Mouse (Mus musculus) forebrain, postnatal 0 days (tissue): ENCODE results near the gene Syne2. TPM values are rescaled to one million over a fixed set of nuclear protein-coding genes. Genes with fewer than 3 reads are reported as not detected.

ENCODE experiments used
- ATAC-seq: fragments of 200-750 bp; cut with Nextera tagmentation; 2 replicates; pipeline ENCODE4 v1.8.0; 2017; ENCODE audit warnings: mild to moderate bottlenecking, moderate library complexity
- DNase-seq: peaks from one replicate; pipeline ENCODE4 v3.0.0-alpha.2; 2015
- H3K27ac ChIP-seq: fragments of 300-500 bp; sonication (generic); 2 replicates; pipeline ENCODE4 v1.5.1; 2014; ENCODE audit warnings: low read depth, mild to moderate bottlenecking, antibody characterized with exemption, low read length, moderate library complexity, mixed read lengths
- H3K27me3 ChIP-seq: fragments of 300-500 bp; sonication (generic); 2 replicates; pipeline ENCODE4 v1.6.1; 2014; ENCODE audit warnings: mild to moderate bottlenecking, low read length, mixed read lengths; ENCODE audit not compliant: insufficient read depth
- H3K36me3 ChIP-seq: fragments of 300-500 bp; sonication (generic); 2 replicates; pipeline ENCODE4 v1.6.1; 2014; ENCODE audit warnings: mild to moderate bottlenecking, moderate library complexity; ENCODE audit not compliant: insufficient read depth
- H3K4me1 ChIP-seq: fragments of 300-500 bp; sonication (generic); 2 replicates; pipeline ENCODE4 v1.6.1; 2014; ENCODE audit warnings: antibody characterized with exemption; ENCODE audit not compliant: insufficient read depth
- H3K4me2 ChIP-seq: fragments of 300-500 bp; sonication (generic); 2 replicates; pipeline ENCODE4 v1.6.1; 2014; ENCODE audit warnings: low read depth, mild to moderate bottlenecking, moderate library complexity
- H3K4me3 ChIP-seq: fragments of 300-500 bp; sonication (generic); 2 replicates; pipeline ENCODE4 v1.5.1; 2014; ENCODE audit warnings: low read depth, low read length, mixed read lengths
- H3K9ac ChIP-seq: fragments of 300-500 bp; sonication (generic); 2 replicates; pipeline ENCODE4 v1.6.1; 2014; ENCODE audit warnings: mild to moderate bottlenecking
- H3K9me3 ChIP-seq: fragments of 300-500 bp; sonication (generic); 2 replicates; pipeline ENCODE4 v1.6.1; 2016; ENCODE audit warnings: low read length
- CTCF ChIP-seq: sonication (generic); IDR thresholded peaks from 2 replicates; pipeline ENCODE4 v1.5.1; 2016; ENCODE audit warnings: antibody characterized with exemption, control low read depth, low read depth
- WGBS: fragments of 180-500 bp; shearing (Covaris S2); extraction: QIAGEN DNeasy Blood & Tissue Kit; methylation state at CpG from one replicate; pipeline ENCODE4 v1.1.7; 2014; 5-methylcytosine and 5-hydroxymethylcytosine counted together
- polyA plus RNA-seq: library from polyadenylated mRNA; unstranded; fragments of >200 nt; fragmentation: Nextera tagmentation; extraction: Ambion mirVana; gene quantifications from 2 replicates; pipeline ENCODE4 v1.2.1, GENCODE M21; 2015
- total RNA-seq: library from RNA; depleted of rRNA; stranded (reverse); fragments of >200 nt; gene quantifications from 2 replicates; pipeline ENCODE4 v1.2.3, GENCODE M21; 2014

The Syne2 gene
- total and polyA plus RNA-seq, 2 experiments from 2014 or later: 27.0 to 63.5 TPM

- 0 out of 2 replicates have a peak, but pooled peaks cover 4% of the 10 kb centered on the region for H3K4me1 ChIP-seq
- DNase-seq (no peak), ATAC-seq (no peak)
- H3K4me3 ChIP-seq: no peak overlapping the region
- WGBS: 52% methylated on average over 6 of the region's 6 CpGs
- H3K9me3 ChIP-seq: no peaks in the 10 kb centered on the region
- H3K4me2 ChIP-seq: no peak overlapping the region
- H3K27me3 ChIP-seq: no peaks in the 10 kb centered on the region
- no peaks in the 10 kb centered on the region for H3K36me3 ChIP-seq
- TF ChIP-seq CTCF: no peak
- H3K27ac ChIP-seq: no peak overlapping the region
- no peak overlapping the region for H3K9ac ChIP-seq
Observed at GRCm38 (mm10) chr12:75852384-75852783, 34.5 kb downstream of the Syne2 start.

DNA sequence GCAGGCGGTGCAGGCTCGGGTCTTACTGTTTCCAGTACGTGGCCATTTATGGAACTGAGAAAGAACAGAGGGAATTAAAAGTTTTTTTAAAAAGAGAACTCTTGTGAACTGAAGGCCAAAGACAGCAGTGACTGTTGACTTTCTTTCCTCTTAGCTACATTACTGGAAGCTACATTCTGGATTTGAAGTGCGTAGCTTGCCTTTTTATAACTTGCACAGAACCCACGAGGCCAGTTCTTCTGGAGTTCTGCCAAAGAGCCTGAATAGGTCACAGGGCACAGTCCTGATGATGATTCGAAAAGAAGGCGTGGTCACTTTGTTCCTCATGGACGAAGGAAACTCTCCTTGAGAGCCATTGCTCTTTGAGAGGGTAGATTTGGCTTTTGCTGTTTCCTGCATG, 35.6 kb downstream of the Syne2 start:
- TF ChIP-seq CTCF: no peak
- DNase-seq (no peak), ATAC-seq (no peak)
- 55% methylated on average over 8 of the region's 8 CpGs for WGBS
- no peak overlapping the region for H3K9ac ChIP-seq
- H3K27ac ChIP-seq: no peak overlapping the region
- no peaks in the 10 kb centered on the region for H3K36me3 ChIP-seq
- H3K9me3 ChIP-seq: no peaks in the 10 kb centered on the region
- H3K4me1 ChIP-seq: 0 out of 2 replicates have a peak, but pooled peaks cover 4% of the 10 kb centered on the region
- no peaks in the 10 kb centered on the region for H3K27me3 ChIP-seq
- H3K4me3 ChIP-seq: no peak overlapping the region
- no peak overlapping the region; the same call in 1 of the 2 replicates for H3K4me2 ChIP-seq

DNA sequence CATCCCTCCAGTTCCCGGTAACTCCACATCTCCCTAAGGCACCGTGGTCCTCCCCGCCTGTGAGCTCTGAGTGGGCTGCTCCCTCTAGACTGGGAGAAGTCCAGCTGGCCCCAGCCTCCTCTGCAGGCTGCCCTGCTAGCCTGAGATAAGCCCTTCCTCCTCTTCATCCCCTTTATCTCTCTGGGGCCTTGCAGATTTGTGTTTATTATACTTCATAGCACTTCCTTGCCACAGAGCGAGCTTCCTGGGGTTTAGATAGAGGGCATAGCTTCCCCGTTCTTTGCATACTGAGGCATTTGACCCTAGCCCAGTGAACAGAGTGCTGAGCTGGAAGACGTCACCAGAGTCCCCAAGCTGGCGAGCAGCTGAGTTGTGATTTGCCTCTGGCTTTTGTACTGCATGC, 37.1 kb downstream of the Syne2 start:
- ATAC-seq: no peak
- H3K9me3 ChIP-seq: no peaks in the 10 kb centered on the region
- no peaks in the 10 kb centered on the region for H3K36me3 ChIP-seq
- no peak overlapping the region for H3K4me3 ChIP-seq
- TF ChIP-seq CTCF: no peak
- no peak for DNase-seq
- WGBS: 56% methylated on average over 7 of the region's 7 CpGs
- H3K27ac ChIP-seq: no peak overlapping the region
- no peak overlapping the region for H3K4me2 ChIP-seq
- H3K4me1 ChIP-seq: 0 out of 2 replicates have a peak, but pooled peaks cover 4% of the 10 kb centered on the region
- no peaks in the 10 kb centered on the region for H3K27me3 ChIP-seq
- no peak overlapping the region for H3K9ac ChIP-seq

DNA sequence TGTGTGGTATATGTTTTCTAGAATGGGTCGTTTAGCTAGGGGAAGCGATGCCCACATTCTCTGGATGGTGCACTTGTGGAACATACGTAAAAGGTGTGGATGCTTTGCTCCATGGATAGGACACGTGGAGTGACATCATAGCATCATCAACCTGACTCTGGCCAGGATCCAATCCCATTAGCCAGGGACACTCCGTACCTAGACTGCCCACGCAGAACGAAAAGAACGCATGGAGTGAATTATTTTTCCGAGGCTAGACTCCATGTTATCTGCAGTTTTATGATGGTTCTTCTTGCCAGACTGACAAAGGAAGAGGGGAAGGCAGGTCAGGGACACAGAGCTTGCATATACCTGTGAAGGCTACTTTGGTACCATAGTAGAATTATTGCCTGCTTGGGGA, 37.7 kb downstream of the Syne2 start:
- Histone ChIP-seq H3K4me2 (no peak overlapping the region), H3K4me1 (0 out of 2 replicates have a peak, but pooled peaks cover 4% of the 10 kb centered on the region), H3K27ac (no peak overlapping the region), H3K36me3 (no peaks in the 10 kb centered on the region), H3K9me3 (no peaks in the 10 kb centered on the region), H3K9ac (no peak overlapping the region), H3K4me3 (no peak overlapping the region), H3K27me3 (no peaks in the 10 kb centered on the region)
- DNase-seq (no peak), ATAC-seq (no peak)
- WGBS: 88% methylated on average over 9 of the region's 9 CpGs
- TF ChIP-seq CTCF: no peak

- 66% methylated on average over 14 of the region's 14 CpGs for WGBS
- Histone ChIP-seq H3K27me3 (no peaks in the 10 kb centered on the region), H3K4me2 (no peak overlapping the region), H3K4me3 (no peak overlapping the region), H3K9me3 (no peaks in the 10 kb centered on the region), H3K4me1 (0 out of 2 replicates have a peak, but pooled peaks cover 4% of the 10 kb centered on the region), H3K36me3 (no peaks in the 10 kb centered on the region), H3K9ac (no peak overlapping the region), H3K27ac (no peak overlapping the region)
- ATAC-seq (peak; percentile 42), DNase-seq (no peak)
- no peak for TF ChIP-seq CTCF
Observed at GRCm38 (mm10) chr12:75856096-75856868, 38.3 kb downstream of the Syne2 start.

DNA sequence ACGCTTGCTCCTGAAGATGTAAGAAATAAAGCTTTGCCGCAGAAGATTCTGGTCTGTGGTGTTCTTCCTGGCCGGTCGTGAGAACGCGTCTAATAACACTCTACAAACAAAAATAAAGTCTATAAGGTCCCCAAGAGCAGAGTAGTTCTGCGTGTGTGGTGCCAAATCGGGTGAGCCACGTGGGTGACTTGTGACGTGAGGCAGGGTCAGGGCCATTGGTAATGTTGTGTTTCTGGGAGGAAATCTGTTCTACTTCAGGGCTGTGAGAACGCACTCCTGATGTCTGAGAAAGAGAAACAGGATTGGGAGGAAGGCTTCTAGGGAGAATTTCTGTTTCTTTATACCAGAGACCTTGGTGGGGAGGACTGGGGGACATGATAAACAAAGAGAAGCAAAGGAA, 42.0 kb downstream of the Syne2 start:
- DNase-seq (no peak), ATAC-seq (no peak)
- H3K9me3 ChIP-seq: no peaks in the 10 kb centered on the region
- no peaks in the 10 kb centered on the region for H3K36me3 ChIP-seq
- H3K4me1 ChIP-seq: no peaks in the 10 kb centered on the region
- no peak overlapping the region for H3K4me3 ChIP-seq
- no peak overlapping the region for H3K27ac ChIP-seq
- no peak overlapping the region for H3K4me2 ChIP-seq
- H3K27me3 ChIP-seq: no peaks in the 10 kb centered on the region
- 83% methylated on average over 10 of the region's 11 CpGs for WGBS
- H3K9ac ChIP-seq: no peak overlapping the region
- TF ChIP-seq CTCF: no peak

GRCm38 (mm10) chr12:75860843-75861242, 42.9 kb downstream of the Syne2 start:
- ATAC-seq (no peak), DNase-seq (no peak)
- no peak for TF ChIP-seq CTCF
- 21% methylated on average over 6 of the region's 6 CpGs for WGBS
- Histone ChIP-seq H3K9ac (no peak overlapping the region), H3K27me3 (no peaks in the 10 kb centered on the region), H3K9me3 (no peaks in the 10 kb centered on the region), H3K27ac (no peak overlapping the region), H3K4me2 (no peak overlapping the region), H3K36me3 (no peaks in the 10 kb centered on the region), H3K4me3 (no peak overlapping the region), H3K4me1 (no peaks in the 10 kb centered on the region)
